Mouse (Mus musculus) hindbrain, embryonic 14.5 days (tissue): ENCODE data around the gene Ctnna3. TPM values are rescaled to one million over a fixed set of nuclear protein-coding genes. Genes with fewer than 3 reads are reported as not detected.

Experiments used
- ATAC-seq: fragments of 200-750 bp; cut with Nextera tagmentation; 2 replicates; pipeline ENCODE4 v1.8.0; 2017; ENCODE audit warnings: moderate number of reproducible peaks, mild to moderate bottlenecking, moderate TSS enrichment, moderate library complexity; ENCODE audit not compliant: low FRiP score
- DNase-seq: peaks from one replicate; pipeline ENCODE4 v3.0.0-alpha.2; 2015; ENCODE audit warnings: low spot score
- H3K27ac ChIP-seq: fragments of 300-500 bp; sonication (generic); 2 replicates; pipeline ENCODE4 v1.5.1; 2014; ENCODE audit warnings: mild to moderate bottlenecking, moderate library complexity
- H3K27me3 ChIP-seq: fragments of 300-500 bp; sonication (generic); 2 replicates; pipeline ENCODE4 v1.6.1; 2014; ENCODE audit warnings: mild to moderate bottlenecking, low read length, mixed read lengths; ENCODE audit not compliant: control insufficient read depth, insufficient read depth
- H3K36me3 ChIP-seq: fragments of 300-500 bp; sonication (generic); replicated peaks from 2 replicates; pipeline ENCODE4 v1.6.1; 2014; ENCODE audit not compliant: control insufficient read depth, insufficient read depth
- H3K4me1 ChIP-seq: fragments of 300-500 bp; sonication (generic); replicated peaks from 2 replicates; pipeline ENCODE4 v1.6.1; 2014; ENCODE audit warnings: antibody characterized with exemption, low read length, mixed read lengths; ENCODE audit not compliant: control insufficient read depth, insufficient read depth
- H3K4me2 ChIP-seq: fragments of 300-500 bp; sonication (generic); replicated peaks from 2 replicates; pipeline ENCODE4 v1.6.1; 2014; ENCODE audit warnings: mild to moderate bottlenecking, moderate library complexity
- H3K4me3 ChIP-seq: fragments of 300-500 bp; sonication (generic); replicated peaks from 2 replicates; pipeline ENCODE4 v1.5.1; 2014; ENCODE audit warnings: mild to moderate bottlenecking, low read length
- H3K9ac ChIP-seq: fragments of 300-500 bp; sonication (generic); 2 replicates; pipeline ENCODE4 v1.6.1; 2014
- H3K9me3 ChIP-seq: fragments of 300-500 bp; sonication (generic); 2 replicates; pipeline ENCODE4 v1.6.1; 2016; ENCODE audit warnings: low read length; ENCODE audit not compliant: control insufficient read depth
- WGBS: fragments of 180-500 bp; shearing (Covaris S2); extraction: QIAGEN DNeasy Blood & Tissue Kit; methylation state at CpG from one replicate; pipeline ENCODE4 v1.1.7; 2014; 5-methylcytosine and 5-hydroxymethylcytosine counted together
- polyA plus RNA-seq: library from polyadenylated mRNA; unstranded; fragments of >200 nt; fragmentation: Nextera tagmentation; extraction: Ambion mirVana; gene quantifications from 2 replicates; pipeline ENCODE4 v1.2.1, GENCODE M21; 2014

Gene Ctnna3
- polyA plus RNA-seq, 1 experiment from 2014 or later, result 4.1 TPM

- 87% methylated on average over 5 of the region's 5 CpGs for WGBS
- Histone ChIP-seq H3K4me2 (no peak overlapping the region), H3K27ac (no peak overlapping the region), H3K4me3 (no peak overlapping the region), H3K27me3 (no peaks in the 10 kb centered on the region), H3K9me3 (no peaks in the 10 kb centered on the region), H3K9ac (no peak overlapping the region), H3K4me1 (no peaks in the 10 kb centered on the region), H3K36me3 (no peaks in the 10 kb centered on the region)
- DNase-seq (no peak), ATAC-seq (no peak)
Measured at GRCm38 (mm10) chr10:63637987-63638386, 208.1 kb downstream of the Ctnna3 start.

DNA sequence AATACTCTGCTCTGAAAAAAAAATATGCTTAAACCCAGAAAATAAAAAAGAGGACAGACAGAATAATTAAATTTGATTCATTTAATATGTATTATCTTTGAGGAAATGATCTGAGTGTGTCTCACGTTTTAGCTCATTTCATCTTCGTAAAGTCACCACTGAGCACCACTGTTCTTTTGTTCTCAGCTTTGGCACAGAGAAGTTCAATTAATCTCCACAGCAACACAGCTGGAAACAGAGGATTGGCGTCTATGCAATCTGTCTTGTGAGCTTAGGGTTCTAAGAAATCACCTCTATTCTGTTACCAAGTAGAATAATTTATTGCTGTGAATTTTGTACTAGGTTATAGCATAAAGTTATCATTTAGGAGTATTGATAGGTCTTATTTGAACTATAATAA is 217.4 kb downstream of the Ctnna3 start:
- H3K9ac ChIP-seq, result no peak overlapping the region
- H3K4me1 ChIP-seq, result peaks cover 9% of the 10 kb centered on the region; the same call in 1 of the 2 replicates
- H3K9me3 ChIP-seq, result no peaks in the 10 kb centered on the region
- H3K27ac ChIP-seq, result no peak overlapping the region
- H3K4me2 ChIP-seq, result no peak overlapping the region
- no peak overlapping the region for H3K4me3 ChIP-seq
- no peaks in the 10 kb centered on the region for H3K36me3 ChIP-seq
- DNase-seq, result peak; percentile 52
- WGBS, result 20% methylated on average over 3 of the region's 3 CpGs
- no peaks in the 10 kb centered on the region for H3K27me3 ChIP-seq
- 0 out of 2 replicates have a peak, but pooled peaks have one; percentile 59 for ATAC-seq

DNA sequence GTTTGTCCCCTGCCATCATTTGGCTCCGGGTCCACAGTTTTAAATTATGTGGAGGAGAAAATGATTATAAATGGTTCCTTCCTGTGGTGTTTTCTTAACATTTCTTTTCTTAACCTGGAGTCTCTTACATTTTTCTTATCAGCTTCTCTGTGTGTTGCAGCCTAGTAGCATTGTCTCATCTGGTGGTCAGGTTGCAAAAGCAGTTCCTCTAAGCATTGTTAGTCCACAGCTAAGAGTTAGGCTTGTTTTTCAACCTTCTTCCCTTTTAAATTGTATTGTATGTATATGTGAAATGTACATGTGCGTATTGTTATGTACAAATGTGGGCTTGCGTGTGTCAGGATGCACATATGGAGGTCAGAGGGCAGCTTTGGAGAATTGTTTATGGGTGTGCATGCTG is 220.4 kb downstream of the Ctnna3 start:
- H3K4me1 ChIP-seq, result peaks cover 9% of the 10 kb centered on the region; the same call in 1 of the 2 replicates
- no peaks in the 10 kb centered on the region for H3K27me3 ChIP-seq
- H3K9ac ChIP-seq, result no peak overlapping the region
- no peaks in the 10 kb centered on the region for H3K9me3 ChIP-seq
- 83% methylated on average over 3 of the region's 3 CpGs for WGBS
- no peak overlapping the region for H3K27ac ChIP-seq
- no peak overlapping the region for H3K4me2 ChIP-seq
- no peak for DNase-seq
- no peak overlapping the region for H3K4me3 ChIP-seq
- H3K36me3 ChIP-seq, result no peaks in the 10 kb centered on the region
- no peak for ATAC-seq

- Histone ChIP-seq H3K36me3 (no peaks in the 10 kb centered on the region), H3K4me2 (no peak overlapping the region), H3K9me3 (no peaks in the 10 kb centered on the region), H3K9ac (no peak overlapping the region), H3K27me3 (no peaks in the 10 kb centered on the region), H3K4me3 (no peak overlapping the region), H3K4me1 (peaks cover 5% of the 10 kb centered on the region; the same call in 1 of the 2 replicates), H3K27ac (no peak overlapping the region)
- ATAC-seq, result no peak
- no peak for DNase-seq
- WGBS, result 81% methylated on average over 9 of the region's 9 CpGs
Measured at GRCm38 (mm10) chr10:63652887-63653286, 223.0 kb downstream of the Ctnna3 start.

- Histone ChIP-seq H3K27me3 (no peaks in the 10 kb centered on the region), H3K9ac (no peak overlapping the region), H3K4me1 (peaks cover 5% of the 10 kb centered on the region; the same call in 1 of the 2 replicates), H3K4me2 (no peak overlapping the region), H3K4me3 (no peak overlapping the region), H3K36me3 (no peaks in the 10 kb centered on the region), H3K27ac (no peak overlapping the region), H3K9me3 (no peaks in the 10 kb centered on the region)
- 89% methylated on average over 3 of the region's 3 CpGs for WGBS
- no peak for ATAC-seq
- no peak for DNase-seq
Measured at GRCm38 (mm10) chr10:63653571-63653970, 223.7 kb downstream of the Ctnna3 start.

- Histone ChIP-seq H3K9me3 (no peaks in the 10 kb centered on the region), H3K9ac (no peak overlapping the region), H3K4me3 (no peak overlapping the region), H3K36me3 (no peaks in the 10 kb centered on the region), H3K27ac (no peak overlapping the region), H3K27me3 (no peaks in the 10 kb centered on the region), H3K4me2 (no peak overlapping the region), H3K4me1 (peaks cover 5% of the 10 kb centered on the region; the same call in 1 of the 2 replicates)
- ATAC-seq (no peak), DNase-seq (no peak)
- WGBS, result 91% methylated on average over 5 of the region's 5 CpGs
Measured at GRCm38 (mm10) chr10:63654560-63654959, 224.7 kb downstream of the Ctnna3 start.

- no peaks in the 10 kb centered on the region for H3K27me3 ChIP-seq
- H3K4me3 ChIP-seq, result no peak overlapping the region
- no peak overlapping the region for H3K27ac ChIP-seq
- no peaks in the 10 kb centered on the region for H3K9me3 ChIP-seq
- H3K4me2 ChIP-seq, result no peak overlapping the region
- no peaks in the 10 kb centered on the region for H3K4me1 ChIP-seq
- no peak overlapping the region for H3K9ac ChIP-seq
- no peaks in the 10 kb centered on the region for H3K36me3 ChIP-seq
- DNase-seq (no peak), ATAC-seq (no peak)
- WGBS, result 89% methylated on average over 6 of the region's 6 CpGs
Measured at GRCm38 (mm10) chr10:63676343-63676742, 246.4 kb downstream of the Ctnna3 start.

- Histone ChIP-seq H3K4me2 (no peak overlapping the region), H3K9ac (no peak overlapping the region), H3K4me3 (no peak overlapping the region), H3K27ac (no peak overlapping the region), H3K4me1 (no peaks in the 10 kb centered on the region), H3K36me3 (no peaks in the 10 kb centered on the region), H3K27me3 (no peaks in the 10 kb centered on the region), H3K9me3 (no peaks in the 10 kb centered on the region)
- DNase-seq (no peak), ATAC-seq (no peak)
- 20% methylated on average over 3 of the region's 3 CpGs for WGBS
Measured at GRCm38 (mm10) chr10:63689233-63689632, 259.3 kb downstream of the Ctnna3 start.

DNA sequence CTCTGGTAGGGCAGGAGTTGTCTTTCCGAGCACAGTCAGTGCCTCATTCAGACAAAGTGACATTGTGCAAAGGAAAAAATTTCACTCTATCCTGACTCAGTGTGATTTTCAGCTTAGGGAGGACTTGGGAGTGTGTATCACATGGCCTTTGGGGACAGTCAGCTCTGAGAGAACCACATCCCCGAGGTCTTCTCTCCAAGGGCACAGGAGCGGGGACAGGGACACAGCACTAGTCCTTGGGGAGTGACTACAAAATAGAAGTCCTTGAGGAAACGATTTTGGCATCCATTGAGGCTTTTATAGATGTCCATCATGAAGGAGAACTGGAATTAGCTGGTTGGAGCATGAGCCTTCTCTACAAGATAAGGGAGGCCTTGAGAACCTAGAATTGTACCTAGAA is 259.8 kb downstream of the Ctnna3 start:
- no peaks in the 10 kb centered on the region for H3K9me3 ChIP-seq
- no peaks in the 10 kb centered on the region for H3K4me1 ChIP-seq
- no peaks in the 10 kb centered on the region for H3K36me3 ChIP-seq
- ATAC-seq, result no peak
- no peak for DNase-seq
- no peak overlapping the region for H3K4me3 ChIP-seq
- no peak overlapping the region for H3K4me2 ChIP-seq
- no peak overlapping the region for H3K27ac ChIP-seq
- WGBS, result 39% methylated on average over 4 of the region's 4 CpGs
- no peaks in the 10 kb centered on the region for H3K27me3 ChIP-seq
- H3K9ac ChIP-seq, result no peak overlapping the region

- Histone ChIP-seq H3K27ac (no peak overlapping the region), H3K27me3 (no peaks in the 10 kb centered on the region), H3K9me3 (no peaks in the 10 kb centered on the region), H3K4me3 (no peak overlapping the region), H3K36me3 (no peaks in the 10 kb centered on the region), H3K4me2 (no peak overlapping the region), H3K9ac (no peak overlapping the region), H3K4me1 (no peaks in the 10 kb centered on the region)
- 57% methylated on average over 3 of the region's 3 CpGs for WGBS
- DNase-seq, result peak; percentile 30
- no peak for ATAC-seq
Measured at GRCm38 (mm10) chr10:63692039-63692438, 262.1 kb downstream of the Ctnna3 start.
